Mouse (Mus musculus) cerebellum, adult 2 months (tissue): ENCODE measurements at regions not wholly inside any gene's neighbourhood (a gene's known extent, or its start where the extent isn't known, plus 50 kb on each side); places are given as distances from the start of the nearest gene placed in this dataset.

Experiments
- CTCF ChIP-seq: fragments of 200-500 bp; IDR thresholded peaks from 2 replicates; pipeline ENCODE4 v1.5.1; 2011; ENCODE audit warnings: low read depth, mild to moderate bottlenecking, control low read depth, low read length, moderate library complexity, borderline replicate concordance; ENCODE audit not compliant: insufficient read depth
- POLR2A ChIP-seq: fragments of 200-500 bp; IDR thresholded peaks from 2 replicates; pipeline ENCODE4 v1.6.1; 2011; ENCODE audit warnings: low read length, control low read depth, borderline replicate concordance; ENCODE audit not compliant: insufficient read depth

DNA sequence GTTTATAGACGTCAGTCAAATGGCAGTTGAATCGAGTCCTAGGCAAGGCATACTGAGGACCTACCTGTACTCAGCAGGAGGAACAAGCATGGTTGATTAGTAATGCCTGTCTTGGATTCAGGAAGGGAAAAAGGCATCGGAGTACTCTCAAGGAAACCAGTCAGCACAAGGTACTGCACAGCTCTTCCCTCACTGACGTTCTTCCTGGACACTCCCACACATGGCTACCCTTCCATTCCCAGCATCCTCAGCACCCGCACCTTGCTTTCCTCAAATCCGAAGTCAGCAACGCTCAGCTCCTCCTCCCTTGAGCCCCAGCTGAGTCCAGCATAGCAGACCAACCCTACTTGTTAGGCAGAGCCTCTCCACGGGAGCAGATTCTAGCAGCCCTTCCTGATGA lies 279.6 kb upstream of the Eef2kmt start:
- no peak for TF ChIP-seq CTCF
- no peak for TF ChIP-seq POLR2A
